Mouse (Mus musculus) layer of hippocampus, adult 9-10 months (tissue): Measurements from ENCODE around the gene Olfr804.

ENCODE experiments used
- DNase-seq: peaks from one replicate; pipeline ENCODE4 v3.0.0; 2022; ENCODE audit warnings: low spot score

The Olfr804 gene

GRCm38 (mm10) chr10:129702910-129703309, at the start of gene Olfr804:
TSS of gene Olfr804 (plus strand) at chr10:129703210.
- no peak for DNase-seq

DNA sequence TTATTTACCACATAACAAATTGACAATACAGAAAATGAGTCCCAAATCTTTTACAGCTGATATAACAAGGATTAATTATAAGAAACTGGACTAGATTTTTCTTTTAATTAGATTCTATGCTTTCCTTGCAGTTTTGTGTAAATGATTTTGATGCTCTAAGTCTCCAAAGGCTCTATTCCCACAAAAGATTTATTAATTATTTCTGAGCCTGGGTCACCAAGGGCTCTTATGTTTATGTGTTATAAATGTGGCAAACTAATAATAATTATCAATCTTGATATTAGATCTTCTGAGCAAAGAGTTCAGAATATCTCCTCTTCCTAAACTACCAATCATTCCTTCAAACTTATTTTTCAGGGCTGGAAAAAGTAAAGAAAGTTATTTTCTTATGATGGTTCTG, 45.6 kb upstream of the Olfr804 start, which contains the start of gene Olfr800:
Olfr800 (plus strand) TSS at position 301 of the 400 bp plus-strand sequence.
- no peak for DNase-seq

- no peak for DNase-seq
Observed at GRCm38 (mm10) chr10:129673765-129674164, 29.2 kb upstream of the Olfr804 start, which contains the start of gene Olfr801. TSS of gene Olfr801 (minus strand) at chr10:129673865.

- DNase-seq, result no peak
Observed at GRCm38 (mm10) chr10:129688069-129688468, 14.9 kb upstream of the Olfr804 start, which contains the start of gene Olfr802. TSS of gene Olfr802 (minus strand) at chr10:129688169.

DNA sequence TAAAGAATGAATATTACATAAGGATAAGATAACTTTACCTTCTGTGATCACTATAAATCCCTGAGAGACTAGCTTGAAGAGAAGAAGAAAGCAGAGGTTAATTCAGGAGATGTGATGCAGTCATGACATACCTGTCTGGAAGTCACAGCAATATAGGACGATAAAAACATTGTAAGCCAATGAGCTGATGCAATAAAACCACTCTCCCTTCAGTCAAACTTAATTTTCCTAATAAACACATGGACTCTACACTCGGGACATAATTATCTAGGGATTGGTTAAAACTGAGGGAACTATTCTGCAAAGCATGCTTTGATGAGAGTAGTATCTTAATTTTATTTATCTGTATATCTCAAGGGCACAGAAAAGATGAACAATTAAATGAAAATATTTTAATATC, 8.8 kb upstream of the Olfr804 start, which contains the start of gene Olfr803:
Olfr803 (minus strand) TSS at position 101 of the 400 bp plus-strand sequence.
- no peak for DNase-seq

DNA sequence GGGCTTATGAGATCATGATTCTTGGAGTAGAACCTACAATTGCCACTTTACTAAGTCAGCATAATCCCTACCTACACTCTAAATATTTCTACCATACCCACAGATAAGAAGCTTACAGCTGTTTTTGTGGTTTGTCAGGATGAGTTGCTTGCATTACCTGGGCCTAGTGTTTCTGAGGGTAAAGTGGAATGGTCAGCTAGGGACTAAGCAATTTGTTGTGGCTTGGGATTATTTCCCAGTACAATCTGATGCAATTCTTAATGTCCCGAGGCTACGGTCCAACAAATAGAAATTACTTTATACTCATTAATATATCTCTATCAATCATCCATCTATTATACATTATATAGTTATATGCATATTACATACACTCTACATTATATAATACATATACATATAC, 26.3 kb downstream of the Olfr804 start, which contains the start of gene Olfr805:
Olfr805 (minus strand) TSS at position 101 of the 400 bp plus-strand sequence.
- DNase-seq, result no peak

- no peak for DNase-seq
Observed at GRCm38 (mm10) chr10:129741821-129742220, 38.8 kb downstream of the Olfr804 start, which contains the start of gene Olfr806. TSS of gene Olfr806 (minus strand) at chr10:129741921.

DNA sequence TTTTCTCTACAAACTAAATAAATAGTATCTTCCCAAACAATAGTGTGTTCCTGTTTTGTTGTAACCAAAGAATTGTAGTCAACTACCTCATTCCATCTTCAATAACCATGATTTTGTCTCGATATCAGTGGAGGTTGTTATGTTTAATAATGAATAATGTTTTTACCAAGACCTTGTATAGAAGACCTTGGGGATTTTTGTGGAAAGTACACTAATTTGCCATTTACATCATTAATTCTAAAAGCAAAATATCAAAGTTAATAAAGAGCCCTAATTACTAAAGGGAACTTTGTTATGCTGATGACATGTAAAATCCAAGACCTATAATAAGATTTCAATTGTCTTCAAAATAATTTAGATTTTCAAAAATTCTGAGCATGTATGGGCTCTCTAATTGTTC, 54.7 kb downstream of the Olfr804 start, which contains the start of gene Olfr807:
Olfr807 (minus strand) TSS at position 101 of the 400 bp plus-strand sequence.
- no peak for DNase-seq
